Mouse (Mus musculus): Measurements from ENCODE around the gene Apeh. TPM values are rescaled to one million over a fixed set of nuclear protein-coding genes. Genes with fewer than 3 reads are reported as not detected.

Apeh gene
- polyA plus RNA-seq, 2 experiments, result 38.6 to 55.6 TPM

DNA sequence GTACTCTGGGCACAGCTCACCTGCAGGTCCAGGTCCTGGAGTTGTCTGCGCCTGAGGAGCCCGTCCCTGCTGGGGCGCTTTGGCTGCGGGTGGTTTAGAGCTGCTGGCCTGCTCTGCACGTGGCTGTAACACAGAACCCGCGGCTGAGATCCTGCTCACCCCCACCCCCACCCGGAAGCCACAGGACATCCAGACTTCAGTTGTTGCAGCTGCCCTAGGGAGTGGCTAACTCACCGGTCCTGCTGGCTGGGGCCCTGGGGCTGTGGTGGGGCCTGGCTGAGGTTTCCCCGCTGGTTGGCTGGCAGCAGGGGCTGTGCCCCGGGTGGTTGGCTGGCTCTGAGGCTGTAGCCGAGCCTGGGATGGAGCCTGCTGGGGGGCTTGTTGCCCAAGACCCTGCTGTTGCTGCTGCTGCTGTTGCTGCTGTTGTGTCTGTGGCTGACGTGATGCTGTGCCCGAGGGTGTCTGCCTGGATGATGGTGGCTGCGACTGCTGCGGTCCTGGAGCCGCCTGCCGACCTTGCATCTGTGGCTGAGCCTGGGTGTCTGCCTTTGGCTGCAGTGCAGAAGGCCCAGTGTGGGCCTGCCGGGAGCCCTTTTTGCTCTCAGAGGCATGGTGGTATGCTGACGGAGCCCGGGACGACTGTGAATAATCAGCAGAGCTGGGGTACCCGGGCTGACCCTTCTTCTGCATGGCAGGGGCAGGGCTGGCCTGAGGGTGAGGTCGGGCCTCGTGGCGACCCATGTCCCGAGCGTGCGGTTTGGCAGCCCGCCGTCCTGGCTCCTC lies 10.6 kb upstream of the Apeh start:
- Histone ChIP-seq H3K36me3 (ENCODE audit: control insufficient read depth, insufficient read depth, low read length) (no peaks in the 10 kb centered on the region), H3K27ac (replicated peaks; ENCODE audit: low read depth, low read length) (peak overlapping the region; percentile 56), H3K27me3 (ENCODE audit: control insufficient read depth, insufficient read depth, low read length) (no peaks in the 10 kb centered on the region), H3K9me3 (ENCODE audit: control insufficient read depth, low read length) (no peaks in the 10 kb centered on the region), H3K4me1 (ENCODE audit: control insufficient read depth, insufficient read depth, low read length) (peaks cover 13% of the 10 kb centered on the region), H3K4me3 (replicated peaks; ENCODE audit: low read length) (peak overlapping the region; percentile 10; the same call in 1 of the 2 replicates), H3K4me2 (replicated peaks; ENCODE audit: low read depth, low read length, severe bottlenecking) (peak overlapping the region; percentile 22), H3K9ac (ENCODE audit: low read depth, low read length, severe bottlenecking) (peak overlapping the region; percentile 14)
- peak; percentile 73 for ATAC-seq (ENCODE audit: low FRiP score, low read depth)
- no peak for TF ChIP-seq POLR2A (IDR thresholded peaks at IDR 0.05; ENCODE audit: borderline replicate concordance, extremely low read depth, insufficient read depth, insufficient read length)
- no peak for DNase-seq (ENCODE audit: low spot score)
- WGBS, result 36% methylated on average over 30 of the region's 31 CpGs

DNA sequence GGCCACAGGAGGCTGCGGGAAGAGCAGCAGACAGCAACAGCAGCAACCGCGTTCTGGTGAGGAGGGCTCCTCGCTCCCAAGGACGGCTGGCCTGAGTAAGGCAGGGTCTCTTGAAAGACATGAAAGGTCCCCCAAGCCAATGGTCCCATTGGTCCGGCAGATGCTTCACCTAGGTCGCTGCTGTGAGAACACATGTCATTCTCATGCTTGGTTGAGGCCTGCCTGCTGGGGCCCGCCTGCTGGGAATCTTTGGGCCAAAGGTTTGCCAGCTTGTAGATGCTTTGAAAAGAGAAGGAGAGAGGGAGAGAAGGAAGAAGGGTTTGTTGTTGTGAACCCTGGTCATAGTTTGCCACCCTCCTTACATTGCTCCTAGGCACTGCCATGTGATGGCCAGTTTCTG lies 5.2 kb upstream of the Apeh start:
- 85% methylated on average over 8 of the region's 8 CpGs for WGBS
- Histone ChIP-seq H3K27me3 (ENCODE audit: control insufficient read depth, insufficient read depth, low read length) (no peaks in the 10 kb centered on the region), H3K36me3 (ENCODE audit: control insufficient read depth, insufficient read depth, low read length) (no peaks in the 10 kb centered on the region), H3K9me3 (ENCODE audit: control insufficient read depth, low read length) (no peaks in the 10 kb centered on the region), H3K9ac (ENCODE audit: low read depth, low read length, severe bottlenecking) (no peak overlapping the region), H3K4me3 (replicated peaks; ENCODE audit: low read length) (no peak overlapping the region), H3K27ac (replicated peaks; ENCODE audit: low read depth, low read length) (no peak overlapping the region), H3K4me2 (replicated peaks; ENCODE audit: low read depth, low read length, severe bottlenecking) (no peak overlapping the region), H3K4me1 (ENCODE audit: control insufficient read depth, insufficient read depth, low read length) (peaks cover 7% of the 10 kb centered on the region; the same call in 1 of the 2 replicates)
- DNase-seq (ENCODE audit: low spot score) (no peak), ATAC-seq (ENCODE audit: low FRiP score, low read depth) (no peak)
- TF ChIP-seq POLR2A (IDR thresholded peaks at IDR 0.05; ENCODE audit: borderline replicate concordance, extremely low read depth, insufficient read depth, insufficient read length), result no peak

DNA sequence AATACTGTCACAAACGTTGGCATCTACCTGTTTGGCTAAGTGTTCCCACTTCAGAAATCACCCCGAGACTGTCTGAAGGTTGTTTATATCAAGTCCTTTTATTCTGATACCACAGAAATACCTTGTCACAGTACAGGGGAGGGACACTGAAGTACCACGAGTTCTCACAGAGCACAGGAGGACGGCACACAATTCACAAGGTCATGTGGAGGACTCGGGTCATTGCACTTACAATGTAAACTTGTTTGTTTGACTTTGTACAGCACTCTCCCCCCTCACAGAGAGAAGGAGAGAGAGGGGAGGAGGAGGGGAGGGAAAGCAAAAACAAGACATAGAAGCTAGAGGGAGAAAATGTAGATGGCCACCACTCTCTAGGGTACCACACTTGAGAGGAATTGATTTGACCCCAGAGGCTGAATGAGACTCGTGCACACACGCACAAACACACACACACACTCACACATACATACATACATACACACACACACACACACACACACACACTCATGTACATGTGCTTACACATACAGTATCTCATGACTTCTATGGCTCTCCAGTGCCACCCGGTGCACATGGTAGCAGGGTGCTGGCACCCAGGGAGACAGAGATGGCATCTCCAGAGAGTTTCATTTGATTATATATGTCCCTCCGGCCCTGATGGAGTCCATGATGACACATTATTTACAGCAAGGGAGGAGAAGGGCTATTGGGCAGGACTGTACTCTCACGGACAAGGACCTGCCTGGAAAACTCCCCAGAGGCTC lies 1.7 kb upstream of the Apeh start:
- Histone ChIP-seq H3K27me3 (ENCODE audit: control insufficient read depth, insufficient read depth, low read length) (no peaks in the 10 kb centered on the region), H3K4me3 (replicated peaks; ENCODE audit: low read length) (no peak overlapping the region), H3K27ac (replicated peaks; ENCODE audit: low read depth, low read length) (no peak overlapping the region), H3K9me3 (ENCODE audit: control insufficient read depth, low read length) (no peaks in the 10 kb centered on the region), H3K4me2 (replicated peaks; ENCODE audit: low read depth, low read length, severe bottlenecking) (no peak overlapping the region), H3K36me3 (ENCODE audit: control insufficient read depth, insufficient read depth, low read length) (peaks cover 14% of the 10 kb centered on the region), H3K9ac (ENCODE audit: low read depth, low read length, severe bottlenecking) (no peak overlapping the region), H3K4me1 (ENCODE audit: control insufficient read depth, insufficient read depth, low read length) (0 out of 2 replicates have a peak, but pooled peaks cover 9% of the 10 kb centered on the region)
- DNase-seq (ENCODE audit: low spot score) (no peak), ATAC-seq (ENCODE audit: low FRiP score, low read depth) (no peak)
- WGBS, result 68% methylated on average over 10 of the region's 10 CpGs
- no peak for TF ChIP-seq POLR2A (IDR thresholded peaks at IDR 0.05; ENCODE audit: borderline replicate concordance, extremely low read depth, insufficient read depth, insufficient read length)

DNA sequence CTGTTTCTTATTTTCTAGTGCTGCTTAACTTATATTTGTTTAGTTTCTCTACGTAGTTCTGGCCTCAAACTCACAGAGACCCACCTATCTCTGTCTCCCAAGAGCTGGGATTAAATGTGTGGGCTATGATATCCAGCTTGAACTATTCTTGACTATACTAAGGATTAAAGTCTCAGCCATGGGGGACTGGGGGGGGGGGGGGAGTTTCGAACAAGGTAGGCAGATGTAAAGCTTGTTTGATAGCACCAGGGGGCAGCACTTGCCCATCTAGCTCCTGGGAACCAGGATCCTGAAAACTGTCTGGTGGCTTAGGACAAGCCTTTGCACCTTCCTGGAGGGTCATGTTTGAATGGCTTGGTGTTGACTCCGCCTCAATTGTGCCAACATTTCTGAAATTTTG lies 1.1 kb upstream of the Apeh start:
- H3K27ac ChIP-seq (replicated peaks; ENCODE audit: low read depth, low read length), result no peak overlapping the region
- peak overlapping the region; percentile 62; the same call in 1 of the 2 replicates for H3K9ac ChIP-seq (ENCODE audit: low read depth, low read length, severe bottlenecking)
- DNase-seq (ENCODE audit: low spot score), result peak; percentile 74
- 19% methylated on average over 3 of the region's 3 CpGs for WGBS
- H3K27me3 ChIP-seq (ENCODE audit: control insufficient read depth, insufficient read depth, low read length), result no peaks in the 10 kb centered on the region
- H3K4me1 ChIP-seq (ENCODE audit: control insufficient read depth, insufficient read depth, low read length), result 0 out of 2 replicates have a peak, but pooled peaks cover 9% of the 10 kb centered on the region
- peak overlapping the region; percentile 69 for H3K4me2 ChIP-seq (replicated peaks; ENCODE audit: low read depth, low read length, severe bottlenecking)
- no peaks in the 10 kb centered on the region for H3K9me3 ChIP-seq (ENCODE audit: control insufficient read depth, low read length)
- peak; percentile 26; the same call in 1 of the 2 replicates for ATAC-seq (ENCODE audit: low FRiP score, low read depth)
- H3K36me3 ChIP-seq (ENCODE audit: control insufficient read depth, insufficient read depth, low read length), result peaks cover 20% of the 10 kb centered on the region
- peak overlapping the region; percentile 56 for H3K4me3 ChIP-seq (replicated peaks; ENCODE audit: low read length)
- TF ChIP-seq POLR2A (IDR thresholded peaks at IDR 0.05; ENCODE audit: borderline replicate concordance, extremely low read depth, insufficient read depth, insufficient read length), result no peak

DNA sequence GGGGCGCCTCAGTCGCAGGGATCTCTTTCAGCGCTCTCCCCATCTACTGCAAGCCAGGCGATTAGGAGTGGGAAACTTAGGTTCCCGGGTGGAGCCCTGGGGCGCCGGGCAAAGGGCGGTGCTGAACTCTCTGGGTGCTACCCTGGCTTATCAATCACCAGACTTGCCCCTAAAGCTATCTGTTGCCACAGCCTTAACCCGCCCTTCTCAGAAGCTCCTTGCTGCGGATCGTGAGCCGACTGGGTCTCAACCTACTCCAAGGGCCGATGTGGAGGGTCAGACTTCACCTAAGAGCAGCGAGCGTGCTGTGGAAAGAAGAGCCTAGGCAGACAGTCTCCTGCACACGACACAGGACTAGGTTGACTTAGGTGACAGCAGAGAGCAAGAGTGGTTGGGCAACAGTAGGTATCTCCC lies 599 bp upstream of the Apeh start:
- TF ChIP-seq POLR2A (IDR thresholded peaks at IDR 0.05; ENCODE audit: borderline replicate concordance, extremely low read depth, insufficient read depth, insufficient read length), result no peak
- H3K4me1 ChIP-seq (ENCODE audit: control insufficient read depth, insufficient read depth, low read length), result 0 out of 2 replicates have a peak, but pooled peaks cover 9% of the 10 kb centered on the region
- no peak for DNase-seq (ENCODE audit: low spot score)
- no peaks in the 10 kb centered on the region for H3K27me3 ChIP-seq (ENCODE audit: control insufficient read depth, insufficient read depth, low read length)
- WGBS, result under 1% methylated on average over 13 of the region's 16 CpGs
- peak overlapping the region; percentile 69 for H3K4me2 ChIP-seq (replicated peaks; ENCODE audit: low read depth, low read length, severe bottlenecking)
- H3K9ac ChIP-seq (ENCODE audit: low read depth, low read length, severe bottlenecking), result peak overlapping the region; percentile 62
- no peak; the same call in 1 of the 2 replicates for ATAC-seq (ENCODE audit: low FRiP score, low read depth)
- H3K36me3 ChIP-seq (ENCODE audit: control insufficient read depth, insufficient read depth, low read length), result peaks cover 25% of the 10 kb centered on the region
- no peak overlapping the region; the same call in 1 of the 2 replicates for H3K27ac ChIP-seq (replicated peaks; ENCODE audit: low read depth, low read length)
- peak overlapping the region; percentile 56 for H3K4me3 ChIP-seq (replicated peaks; ENCODE audit: low read length)
- H3K9me3 ChIP-seq (ENCODE audit: control insufficient read depth, low read length), result no peaks in the 10 kb centered on the region
